Mouse (Mus musculus) C3H10T1/2 (cell line): ENCODE results near the gene Mum1l1. TPM values are rescaled to one million over a fixed set of nuclear protein-coding genes. Genes with fewer than 3 reads are reported as not detected.

Source experiments
- polyA plus RNA-seq, 2 experiments: library from polyadenylated mRNA; unstranded; fragments of >200 nt; fragmentation: generic; extraction: Trizol; gene quantifications; one replicate each; pipeline ENCODE4 v1.2.1; 2012; ENCODE audit warnings: missing spikeins in 2 of 2

Mum1l1 gene
- polyA plus RNA-seq = 1 to 10 TPM in 1 of 2 experiments, under 1 TPM in 1; 0.47 to 2.5 TPM

GRCm38 (mm10) chrX:139209829-139210225 is at the start of gene Mum1l1:
Gene Mum1l1 (plus strand): TSS chrX:139210042.

GRCm38 (mm10) chrX:139178928-139179327 is 30.9 kb upstream of the Mum1l1 start, which contains the start of gene 4933428M09Rik:
Gene 4933428M09Rik (plus strand): TSS chrX:139179228.

Other genes with a start within 250 kb of the Mum1l1 start
- not detected for gene Serpina7, start 124.8 kb upstream of the Mum1l1 start, polyA plus RNA-seq
- gene 4930513O06Rik, start 123.8 kb upstream of the Mum1l1 start, polyA plus RNA-seq = not detected
- not detected for gene 4933428M09Rik, start 30.8 kb upstream of the Mum1l1 start, polyA plus RNA-seq
- gene Trap1a, start 123.6 kb downstream of the Mum1l1 start, polyA plus RNA-seq = under 1 TPM; 0.02 to 0.07 TPM